Mouse (Mus musculus): ENCODE data around the gene Pik3c2b. TPM values are rescaled to one million over a fixed set of nuclear protein-coding genes. Genes with fewer than 3 reads are reported as not detected.

The Pik3c2b gene
- polyA plus RNA-seq, 1 experiment, result 1.8 TPM

DNA sequence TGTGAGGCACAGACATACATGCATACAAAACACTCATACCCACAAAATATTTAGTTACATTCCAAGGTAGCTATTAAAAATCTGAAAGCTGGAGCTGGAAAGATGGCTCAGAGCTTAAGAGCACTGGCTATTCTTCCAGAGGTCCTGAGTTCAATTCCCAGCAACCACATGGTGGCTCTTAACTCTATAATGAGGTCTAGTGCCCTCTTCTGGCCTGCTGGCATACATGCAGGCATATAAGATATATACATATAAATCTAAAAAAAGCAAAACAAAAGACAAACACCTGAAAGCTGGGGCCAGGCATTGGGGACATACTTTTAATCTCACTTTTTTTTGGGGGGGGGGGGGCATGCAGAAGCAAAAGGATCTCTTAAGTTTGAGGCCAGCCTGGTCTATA lies 32.1 kb upstream of the Pik3c2b start:
- Histone ChIP-seq H3K79me2 (ENCODE audit: control insufficient read depth, insufficient read depth) (peaks cover 85% of the 10 kb centered on the region), H3K4me3 (no peak overlapping the region), H3K36me3 (ENCODE audit: control insufficient read depth, insufficient read depth) (peaks cover 50% of the 10 kb centered on the region), H3K4me2 (ENCODE audit: low read depth) (no peak overlapping the region), H3ac (ENCODE audit: control insufficient read depth, insufficient read length) (no peak overlapping the region), H3K27me3 (ENCODE audit: control insufficient read depth, insufficient read depth, insufficient read length) (no peaks in the 10 kb centered on the region)
- TF ChIP-seq SRF (IDR thresholded peaks at IDR 0.05; ENCODE audit: control insufficient read depth, insufficient read length, low read depth) (no peak), MYOG (IDR thresholded peaks at IDR 0.05; ENCODE audit: control insufficient read depth in 1 of 3, insufficient read depth in 1 of 3, insufficient read length in 2 of 3, low read depth in 2 of 3) (no peak), E2F4 (IDR thresholded peaks at IDR 0.05; ENCODE audit: insufficient read depth) (no peak), USF1 (IDR thresholded peaks at IDR 0.05; ENCODE audit: low read depth) (no peak), REST (IDR thresholded peaks at IDR 0.05; ENCODE audit: insufficient read depth, insufficient read length) (no peak), TCF3 (IDR thresholded peaks at IDR 0.05; ENCODE audit: insufficient read length, low read depth) (no peak), MYOD1 (IDR thresholded peaks at IDR 0.05; ENCODE audit: control insufficient read depth in 1 of 3, insufficient read length in 2 of 3, low read depth in 2 of 3) (no peak), POLR2A (IDR thresholded peaks at IDR 0.05; ENCODE audit: insufficient read length, low read depth) (no peak), CEBPB (IDR thresholded peaks at IDR 0.05; ENCODE audit: insufficient read depth, poor library complexity, severe bottlenecking) (no peak), TCF12 (IDR thresholded peaks at IDR 0.05; ENCODE audit: insufficient read depth, poor library complexity, severe bottlenecking) (no peak), POLR2AphosphoS2 (IDR thresholded peaks at IDR 0.05; ENCODE audit: insufficient read length, low read depth) (no peak), MAX (IDR thresholded peaks at IDR 0.05; ENCODE audit: low read depth) (no peak)

DNA sequence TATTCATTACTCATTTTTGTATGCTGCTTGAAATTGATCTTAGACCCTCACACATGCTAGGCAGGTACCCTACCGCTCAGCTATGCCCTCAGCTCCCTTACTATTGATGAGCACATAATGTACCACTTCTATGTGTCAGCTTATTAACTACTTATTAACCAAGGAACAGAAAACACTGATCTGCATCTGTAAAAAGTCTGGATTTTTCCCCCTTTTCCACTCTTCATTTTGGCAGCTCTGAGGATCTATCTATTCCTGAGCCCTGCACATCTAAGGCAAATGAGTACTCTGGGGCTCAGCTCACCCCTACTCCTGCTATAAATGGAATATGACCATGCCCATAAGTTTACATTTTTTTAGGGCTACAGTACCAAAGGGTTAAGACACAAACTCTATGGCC lies 31.3 kb upstream of the Pik3c2b start:
- TF ChIP-seq POLR2AphosphoS2 (IDR thresholded peaks at IDR 0.05; ENCODE audit: insufficient read length, low read depth), result no peak
- TF ChIP-seq E2F4 (IDR thresholded peaks at IDR 0.05; ENCODE audit: insufficient read depth), result no peak
- TF ChIP-seq POLR2A (IDR thresholded peaks at IDR 0.05; ENCODE audit: insufficient read length, low read depth), result no peak
- TF ChIP-seq MYOG (IDR thresholded peaks at IDR 0.05; ENCODE audit: control insufficient read depth in 1 of 3, insufficient read depth in 1 of 3, insufficient read length in 2 of 3, low read depth in 2 of 3), result no peak
- no peak for TF ChIP-seq USF1 (IDR thresholded peaks at IDR 0.05; ENCODE audit: low read depth)
- TF ChIP-seq TCF3 (IDR thresholded peaks at IDR 0.05; ENCODE audit: insufficient read length, low read depth), result no peak
- no peak for TF ChIP-seq SRF (IDR thresholded peaks at IDR 0.05; ENCODE audit: control insufficient read depth, insufficient read length, low read depth)
- Histone ChIP-seq H3K4me3 (no peak overlapping the region), H3K27me3 (ENCODE audit: control insufficient read depth, insufficient read depth, insufficient read length) (no peaks in the 10 kb centered on the region)

DNA sequence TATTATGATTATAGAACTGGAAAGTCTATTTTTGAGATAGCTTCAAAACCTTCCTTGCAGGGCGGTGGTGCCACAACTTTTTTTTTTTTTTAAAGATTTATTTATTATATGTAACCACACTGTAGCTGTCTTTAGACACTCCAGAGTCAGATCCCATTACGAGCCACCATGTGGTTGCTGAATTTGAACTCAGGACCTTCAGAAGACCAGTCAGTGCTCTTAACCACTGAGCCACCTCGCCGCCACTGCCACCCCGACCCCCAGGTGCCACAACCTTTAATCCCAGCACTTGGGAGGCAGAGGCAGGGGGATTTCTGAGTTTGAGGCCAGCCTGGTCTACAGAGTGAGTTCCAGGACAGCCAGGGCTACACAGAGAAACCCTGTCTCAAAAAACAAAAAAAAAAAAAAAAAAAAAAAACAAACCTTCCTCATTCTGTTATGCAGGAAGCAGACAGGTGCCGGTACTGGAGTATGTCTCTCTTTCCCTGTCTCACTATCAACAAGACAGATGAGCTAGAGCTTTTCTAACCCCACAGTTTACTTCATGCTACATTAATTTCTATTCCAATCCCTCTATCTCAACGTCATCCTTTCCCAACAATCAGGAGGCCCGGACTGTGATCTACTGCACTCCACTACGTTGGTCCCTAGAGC lies 28.6 kb upstream of the Pik3c2b start:
- Histone ChIP-seq H3K79me2 (ENCODE audit: control insufficient read depth, insufficient read depth) (peaks cover 92% of the 10 kb centered on the region), H3K36me3 (ENCODE audit: control insufficient read depth, insufficient read depth) (peaks cover 32% of the 10 kb centered on the region), H3K4me3 (no peak overlapping the region), H3ac (ENCODE audit: control insufficient read depth, insufficient read length) (no peak overlapping the region), H3K27me3 (ENCODE audit: control insufficient read depth, insufficient read depth, insufficient read length) (no peaks in the 10 kb centered on the region), H3K4me2 (ENCODE audit: low read depth) (no peak overlapping the region)
- no peak for TF ChIP-seq SRF (IDR thresholded peaks at IDR 0.05; ENCODE audit: control insufficient read depth, insufficient read length, low read depth)
- TF ChIP-seq TCF12 (IDR thresholded peaks at IDR 0.05; ENCODE audit: insufficient read depth, poor library complexity, severe bottlenecking), result no peak

More for the DNA sequence above, 31.3 kb upstream of the Pik3c2b start:
- peaks cover 45% of the 10 kb centered on the region for H3K36me3 ChIP-seq (ENCODE audit: control insufficient read depth, insufficient read depth)
- no peak overlapping the region for H3K4me2 ChIP-seq (ENCODE audit: low read depth)
- H3ac ChIP-seq (ENCODE audit: control insufficient read depth, insufficient read length), result no peak overlapping the region
- peaks cover 85% of the 10 kb centered on the region for H3K79me2 ChIP-seq (ENCODE audit: control insufficient read depth, insufficient read depth)

DNA sequence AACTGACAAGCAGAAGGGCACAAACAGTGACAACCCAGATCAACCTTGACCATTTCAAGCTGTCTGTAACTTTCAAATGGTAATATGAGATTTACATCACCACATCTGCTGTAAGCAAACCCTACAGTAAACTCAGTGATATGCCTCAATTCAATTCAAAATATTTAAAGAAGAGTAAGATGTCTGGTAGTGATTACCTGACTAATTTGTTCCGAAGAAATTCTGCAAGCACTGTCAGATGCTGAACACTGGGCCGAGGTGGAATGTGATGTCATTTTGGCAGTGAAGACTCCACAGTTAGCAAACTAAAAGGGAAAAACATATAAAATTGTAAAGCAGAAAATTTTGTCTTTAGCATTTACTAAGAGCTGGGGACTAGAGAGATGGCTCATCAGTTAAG lies 26.9 kb upstream of the Pik3c2b start:
- peaks cover 98% of the 10 kb centered on the region for H3K79me2 ChIP-seq (ENCODE audit: control insufficient read depth, insufficient read depth)
- H3K27me3 ChIP-seq (ENCODE audit: control insufficient read depth, insufficient read depth, insufficient read length), result no peaks in the 10 kb centered on the region
- peaks cover 35% of the 10 kb centered on the region for H3K36me3 ChIP-seq (ENCODE audit: control insufficient read depth, insufficient read depth)
- H3ac ChIP-seq (ENCODE audit: control insufficient read depth, insufficient read length), result no peak overlapping the region
- TF ChIP-seq POLR2A (IDR thresholded peaks at IDR 0.05; ENCODE audit: insufficient read length, low read depth) (no peak), CEBPB (IDR thresholded peaks at IDR 0.05; ENCODE audit: insufficient read depth, poor library complexity, severe bottlenecking) (no peak), POLR2AphosphoS2 (IDR thresholded peaks at IDR 0.05; ENCODE audit: insufficient read length, low read depth) (no peak)
- no peak overlapping the region for H3K4me3 ChIP-seq
- no peak overlapping the region for H3K4me2 ChIP-seq (ENCODE audit: low read depth)

DNA sequence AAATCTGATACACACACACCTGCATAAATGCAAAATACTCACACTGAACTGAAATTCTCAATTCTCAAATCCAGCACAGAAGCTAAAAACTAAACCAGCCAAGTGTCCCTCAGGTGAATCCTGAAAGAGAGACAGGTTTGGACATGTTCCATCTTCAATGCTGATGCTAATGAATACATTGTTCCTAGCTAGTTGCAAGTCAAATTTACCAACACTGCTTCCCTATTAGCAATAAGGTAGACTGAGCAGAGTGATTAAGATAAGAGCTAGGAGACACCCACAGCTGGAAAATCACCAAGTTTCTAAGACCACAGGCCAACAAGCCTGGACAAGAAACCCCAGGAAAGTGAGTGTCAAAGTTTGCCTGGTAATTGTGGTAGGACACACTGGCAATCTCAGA lies 26.2 kb upstream of the Pik3c2b start:
- Histone ChIP-seq H3K36me3 (ENCODE audit: control insufficient read depth, insufficient read depth) (peaks cover 33% of the 10 kb centered on the region), H3K4me3 (no peak overlapping the region), H3K79me2 (ENCODE audit: control insufficient read depth, insufficient read depth) (peaks cover 98% of the 10 kb centered on the region), H3K4me2 (ENCODE audit: low read depth) (peak overlapping the region; percentile 35), H3K27me3 (ENCODE audit: control insufficient read depth, insufficient read depth, insufficient read length) (no peaks in the 10 kb centered on the region), H3ac (ENCODE audit: control insufficient read depth, insufficient read length) (no peak overlapping the region)
- TF ChIP-seq TCF12 (IDR thresholded peaks at IDR 0.05; ENCODE audit: insufficient read depth, poor library complexity, severe bottlenecking), result no peak
- no peak for TF ChIP-seq REST (IDR thresholded peaks at IDR 0.05; ENCODE audit: insufficient read depth, insufficient read length)
- no peak for TF ChIP-seq MAX (IDR thresholded peaks at IDR 0.05; ENCODE audit: low read depth)
- TF ChIP-seq USF1 (IDR thresholded peaks at IDR 0.05; ENCODE audit: low read depth), result no peak
- TF ChIP-seq POLR2A (IDR thresholded peaks at IDR 0.05; ENCODE audit: insufficient read length, low read depth), result no peak
- TF ChIP-seq CEBPB (IDR thresholded peaks at IDR 0.05; ENCODE audit: insufficient read depth, poor library complexity, severe bottlenecking), result no peak
- TF ChIP-seq SRF (IDR thresholded peaks at IDR 0.05; ENCODE audit: control insufficient read depth, insufficient read length, low read depth), result no peak

Data from myocyte (in vitro differentiated cells).